Mouse (Mus musculus) brain, adult 10 weeks (tissue): Measurements from ENCODE around the gene Nae1. TPM values are rescaled to one million over a fixed set of nuclear protein-coding genes. Genes with fewer than 3 reads are reported as not detected.

Source experiments
- polyA plus RNA-seq: library from polyadenylated mRNA; stranded (reverse); fragments of 350-450 nt; fragmentation: Illumina TruSeq; extraction: RNeasy Lipid Tissue Mini Kit (QIAGEN cat#74804); gene quantifications from one replicate; pipeline ENCODE4 v1.2.3, GENCODE M21; 2015; ENCODE audit warnings: low read depth, low replicate concordance

Nae1 gene
- polyA plus RNA-seq: 82.2 TPM

DNA sequence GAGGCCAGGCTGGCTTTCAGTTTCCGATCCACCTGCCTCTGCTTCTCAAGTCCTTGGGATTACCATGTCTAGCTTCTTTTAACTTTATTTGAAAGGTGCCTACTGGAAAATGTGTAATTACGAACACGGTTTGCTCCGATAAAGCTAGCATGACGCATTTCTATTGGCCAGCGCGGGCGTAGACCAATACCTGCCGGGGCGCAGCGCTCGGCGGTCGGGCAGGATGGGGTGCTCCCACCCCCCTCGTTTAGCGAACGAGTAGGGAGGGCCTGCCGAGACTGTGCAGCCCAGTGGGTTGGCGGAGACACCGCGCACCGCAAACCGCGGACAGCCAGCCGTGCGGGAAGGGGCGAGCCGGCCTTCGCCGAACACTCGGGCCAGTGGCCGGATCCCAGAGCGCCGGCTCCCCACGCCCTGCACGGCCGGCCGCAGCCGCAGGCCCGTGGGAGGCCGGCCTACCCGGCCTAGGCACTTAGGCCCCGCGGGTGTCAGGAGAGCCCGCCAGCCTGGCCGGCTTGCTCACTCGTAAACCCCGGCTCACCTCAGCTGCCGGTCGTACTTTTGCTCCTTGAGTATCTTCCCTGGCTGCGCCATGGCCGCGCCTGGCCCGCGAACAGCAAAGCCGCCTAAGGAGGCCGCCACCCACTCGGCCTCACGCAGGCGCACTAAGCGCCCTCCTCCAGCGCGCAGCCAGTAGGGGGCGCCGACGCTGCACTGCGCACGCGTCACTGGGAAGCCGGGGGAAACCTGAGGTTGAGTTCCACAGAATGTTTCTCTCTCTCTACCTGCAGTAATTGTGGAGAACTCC lies at the start of gene Nae1, which contains the start of gene Car7:
TSS of gene Nae1 (minus strand) at position 667 of the 808 bp plus-strand sequence.
TSS of gene Car7 (plus strand) at position 719 of the 808 bp plus-strand sequence.

DNA sequence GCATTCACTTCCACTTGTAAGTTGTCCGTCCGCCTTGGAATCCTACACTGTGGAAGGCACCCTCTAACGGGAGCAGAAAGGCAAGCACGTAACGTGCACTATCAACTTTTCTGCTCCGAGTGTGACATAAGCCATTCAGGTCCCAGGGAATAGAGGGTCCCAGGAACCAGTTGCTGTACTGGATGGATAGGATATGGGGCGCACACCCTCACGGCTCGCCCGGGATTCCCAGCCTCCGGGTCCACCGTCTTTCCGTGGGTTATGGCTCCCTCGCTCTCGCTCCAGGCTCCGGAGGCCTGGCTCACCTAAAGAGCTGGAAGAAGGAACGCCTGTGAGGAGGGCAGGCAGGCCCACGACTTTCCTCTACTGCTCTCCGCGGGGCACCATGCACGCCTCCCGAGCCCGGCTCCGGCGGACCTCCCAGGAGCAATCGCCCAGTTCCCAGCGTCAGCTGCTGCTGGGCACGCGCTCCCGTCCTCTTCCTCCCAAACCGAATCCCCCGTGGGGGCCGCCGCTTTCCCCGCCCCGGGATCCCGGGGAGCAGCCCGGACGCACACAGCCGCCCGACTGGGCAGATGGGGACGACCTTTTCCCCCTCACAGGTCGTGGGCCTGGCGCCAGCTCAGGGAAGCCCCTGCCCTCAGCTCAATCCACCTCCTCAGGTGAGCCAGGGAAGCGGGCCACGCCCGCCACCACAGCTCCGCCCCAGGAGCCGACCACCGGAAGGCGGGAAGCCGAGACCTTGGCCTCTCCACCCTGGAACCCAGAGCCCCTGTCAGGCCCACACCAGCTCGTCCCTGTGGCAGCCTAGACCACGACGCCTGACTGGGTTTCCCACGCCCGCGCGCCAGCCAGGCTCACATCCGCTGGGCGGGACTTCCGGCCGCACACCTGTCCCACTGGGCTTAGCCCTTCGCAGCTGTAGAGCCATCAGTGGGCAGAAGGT lies 25.1 kb downstream of the Nae1 start, which contains the start of gene Terb1:
TSS of gene Terb1 (minus strand) at position 850 of the 946 bp plus-strand sequence.

Other genes with a start within 250 kb of the Nae1 start
- not detected for gene Cmtm2a, start 241.5 kb downstream of the Nae1 start, polyA plus RNA-seq
- gene Gm45711, start 224.6 kb downstream of the Nae1 start, polyA plus RNA-seq: not detected
- gene Cmtm1, start 224.5 kb downstream of the Nae1 start, polyA plus RNA-seq: not detected
- not detected for gene Gm11020, start 213.1 kb downstream of the Nae1 start, polyA plus RNA-seq
- gene Cmtm2b, start 212.4 kb downstream of the Nae1 start, polyA plus RNA-seq: not detected
- gene Cmtm3, start 195.2 kb downstream of the Nae1 start, polyA plus RNA-seq: 12.5 TPM
- 43.4 TPM for gene Cmtm4, start 138.8 kb downstream of the Nae1 start, polyA plus RNA-seq
- 132 TPM for gene Dync1li2, start 91.6 kb downstream of the Nae1 start, polyA plus RNA-seq
- 0.57 TPM for gene Terb1, start 24.7 kb downstream of the Nae1 start, polyA plus RNA-seq
- 24.0 TPM for gene Car7, start 52 bp upstream of the Nae1 start, polyA plus RNA-seq
- 4.7 TPM for gene Pdp2, start 56.8 kb upstream of the Nae1 start, polyA plus RNA-seq
- gene Cdh16, start 89.8 kb upstream of the Nae1 start, polyA plus RNA-seq: not detected
- 1.9 TPM for gene Rrad, start 96.7 kb upstream of the Nae1 start, polyA plus RNA-seq
- 51.3 TPM for gene Ciao2b, start 107.3 kb upstream of the Nae1 start, polyA plus RNA-seq
- gene Ces2a, start 199.4 kb upstream of the Nae1 start, polyA plus RNA-seq: not detected